Mouse (Mus musculus) erythroblast, embryonic 14.5 days (primary cell): ENCODE measurements around the gene Actl6b.

Experiments used
- GATA1 ChIP-seq: IDR thresholded peaks from 2 replicates; pipeline ENCODE4 v1.6.1; 2012; ENCODE audit warnings: low read length, inconsistent platforms, mixed read lengths
- TAL1 ChIP-seq: IDR thresholded peaks from 3 replicates; pipeline ENCODE4 v1.6.1; 2012; ENCODE audit warnings: low read length, inconsistent platforms, mixed read lengths

- no peak for TF ChIP-seq TAL1
- TF ChIP-seq GATA1, result no peak
Measured at GRCm38 (mm10) chr5:137609292-137609691, 56.0 kb downstream of the Actl6b start.
